Mouse (Mus musculus) v-Abl transformed pro-B cells (cell line): ENCODE measurements around the gene Rap1a.

Source experiments
- in situ Hi-C, 2 experiments: fragments of 400-800 bp; cut with MboI; formaldehyde crosslinking; loops; one replicate each; pipeline ENCODE4 v1.15.1; 2025; ENCODE audit not compliant: unreplicated experiment in 2 of 2

Rap1a gene

GRCm38 (mm10) chr3:105801191-105802166 is at the start of gene Rap1a:
Gene Rap1a (minus strand): TSS chr3:105801336.
- in situ Hi-C loops = no loop called here

- in situ Hi-C loops = no loop called here
Observed at GRCm38 (mm10) chr3:105846294-105847069, 45.3 kb upstream of the Rap1a start.

GRCm38 (mm10) chr3:105839836-105840235 is 38.7 kb upstream of the Rap1a start:
- in situ Hi-C loops = no loop called here

GRCm38 (mm10) chr3:105838655-105839054 is 37.5 kb upstream of the Rap1a start:
- in situ Hi-C loops = no loop called here

GRCm38 (mm10) chr3:105836883-105837282 is 35.7 kb upstream of the Rap1a start:
- in situ Hi-C loops = no loop called here

GRCm38 (mm10) chr3:105835875-105836274 is 34.7 kb upstream of the Rap1a start:
- in situ Hi-C loops = no loop called here

- in situ Hi-C loops = no loop called here
Observed at GRCm38 (mm10) chr3:105831584-105831983, 30.4 kb upstream of the Rap1a start.

- in situ Hi-C loops = no loop called here
Observed at GRCm38 (mm10) chr3:105825501-105826161, 24.5 kb upstream of the Rap1a start.

GRCm38 (mm10) chr3:105824704-105825103 is 23.6 kb upstream of the Rap1a start:
- in situ Hi-C loops = loop anchor here in 1 of 2 experiments (5.0 kb wide), 1 partner anchor 68 kb away; no protein-coding TSS in a partner anchor

- in situ Hi-C loops = loop anchor here in 1 of 2 experiments (5.0 kb wide), 1 partner anchor 68 kb away; no protein-coding TSS in a partner anchor
Observed at GRCm38 (mm10) chr3:105824103-105824502, 23.0 kb upstream of the Rap1a start.

- in situ Hi-C loops = loop anchor here in 1 of 2 experiments (5.0 kb wide), 1 partner anchor 69 kb away; no protein-coding TSS in a partner anchor
Observed at GRCm38 (mm10) chr3:105823609-105824008, 22.5 kb upstream of the Rap1a start.

- in situ Hi-C loops = loop anchor here in 1 of 2 experiments (5.0 kb wide), 1 partner anchor 71 kb away; no protein-coding TSS in a partner anchor
Observed at GRCm38 (mm10) chr3:105821504-105821903, 20.4 kb upstream of the Rap1a start.

GRCm38 (mm10) chr3:105820272-105820671 is 19.1 kb upstream of the Rap1a start:
- in situ Hi-C loops = loop anchor here in 1 of 2 experiments (5.0 kb wide), 1 partner anchor 72 kb away; no protein-coding TSS in a partner anchor

GRCm38 (mm10) chr3:105818130-105819004 is 17.2 kb upstream of the Rap1a start:
- in situ Hi-C loops = no loop called here

- in situ Hi-C loops = no loop called here
Observed at GRCm38 (mm10) chr3:105816089-105816488, 15.0 kb upstream of the Rap1a start.

- in situ Hi-C loops = no loop called here
Observed at GRCm38 (mm10) chr3:105815236-105815904, 14.2 kb upstream of the Rap1a start.

- in situ Hi-C loops = no loop called here
Observed at GRCm38 (mm10) chr3:105811146-105811545, 10.0 kb upstream of the Rap1a start.

- in situ Hi-C loops = no loop called here
Observed at GRCm38 (mm10) chr3:105808179-105809037, 7.3 kb upstream of the Rap1a start.
